In the genomic region with DNA sequence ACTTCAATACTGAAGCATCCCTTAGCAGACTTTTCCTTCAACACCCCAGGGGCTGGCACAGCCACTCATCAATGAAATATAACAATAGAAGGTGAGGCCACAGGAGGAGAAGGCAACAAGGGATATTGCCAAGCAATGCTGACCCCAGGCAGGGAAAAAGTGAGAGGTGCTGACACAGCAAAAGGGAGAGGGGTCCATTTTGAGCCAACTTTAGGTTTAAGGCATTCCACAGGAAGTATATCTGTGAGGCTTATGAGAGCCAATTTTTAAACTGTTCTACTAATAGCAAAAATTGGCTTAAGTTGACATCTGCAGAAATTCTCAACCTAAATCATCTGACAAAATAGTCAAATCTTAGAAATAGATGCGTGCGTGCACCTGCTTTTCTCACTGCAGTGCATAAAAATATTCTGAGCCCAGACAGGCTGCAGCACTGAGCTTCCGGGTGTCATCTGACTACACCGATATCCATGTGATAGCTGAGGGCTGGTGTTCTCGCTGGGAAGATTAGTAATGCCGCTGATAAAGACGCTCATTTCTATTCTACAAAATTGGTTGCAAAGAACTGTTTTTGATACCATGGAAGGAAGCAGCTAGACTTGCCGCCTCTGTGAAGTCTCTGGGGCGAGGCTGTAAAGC, we compare ENCODE assay signal across 22 mouse cellular contexts.
"Had no signal": no experiment of that assay in that cellular context is flagged by ENCODE, and none has a peak within 500 bp of the region (broad histone marks: within the 10 kb centered on the region; RNA-seq: fewer than 3 reads in every experiment).

No protein-coding gene starts in this region.

- ATAC-seq: hindbrain, postnatal 0 days; intestine, embryonic 16.5 days; liver, embryonic 12.5 days had no signal

- H3K9ac ChIP-seq: heart, embryonic 12.5 days; hindbrain, embryonic 13.5 days; hindbrain, embryonic 15.5 days; limb, embryonic 13.5 days; limb, embryonic 15.5 days; liver, embryonic 12.5 days had no signal

- DNase-seq: gastrocnemius, adult 2 months; gastrocnemius, postnatal 10 days; gastrocnemius, postnatal 25 days; heart, adult 18-20 months; heart, postnatal 10 days; kidney, adult 18-20 months; kidney, adult 8-10 months; kidney, postnatal 10 days; kidney, postnatal 25 days; kidney, postnatal 4 days; layer of hippocampus, adult 9-11 months; layer of hippocampus, postnatal 36 days; left cerebral cortex, postnatal 4 days had no signal

- H3K36me3 ChIP-seq: heart, embryonic 10.5 days; heart, embryonic 12.5 days; hindbrain, embryonic 13.5 days; hindbrain, embryonic 15.5 days; limb, embryonic 13.5 days; limb, embryonic 15.5 days; liver, embryonic 12.5 days had no signal

- H3K27ac ChIP-seq: gastrocnemius, adult 2 months; heart, embryonic 10.5 days; hindbrain, embryonic 13.5 days; hindbrain, embryonic 15.5 days; hindbrain, postnatal 0 days; limb, embryonic 13.5 days; limb, embryonic 15.5 days; liver, embryonic 12.5 days had no signal

- H3K27me3 ChIP-seq: heart, embryonic 12.5 days; hindbrain, embryonic 13.5 days; hindbrain, embryonic 15.5 days; limb, embryonic 13.5 days; limb, embryonic 15.5 days; liver, embryonic 12.5 days had no signal

- H3K9me3 ChIP-seq: heart, embryonic 10.5 days; heart, embryonic 12.5 days; hindbrain, embryonic 13.5 days; hindbrain, embryonic 15.5 days; limb, embryonic 13.5 days; limb, embryonic 15.5 days; liver, embryonic 12.5 days had no signal

- H3K4me1 ChIP-seq: heart, embryonic 10.5 days; heart, embryonic 12.5 days; hindbrain, embryonic 13.5 days; hindbrain, embryonic 15.5 days; limb, embryonic 13.5 days; limb, embryonic 15.5 days; liver, embryonic 12.5 days had no signal

- H3K4me2 ChIP-seq: heart, embryonic 12.5 days; hindbrain, embryonic 13.5 days; hindbrain, embryonic 15.5 days; limb, embryonic 13.5 days; limb, embryonic 15.5 days; liver, embryonic 12.5 days had no signal

- H3K4me3 ChIP-seq: gastrocnemius, adult 2 months; heart, embryonic 10.5 days; heart, embryonic 12.5 days; hindbrain, embryonic 13.5 days; hindbrain, embryonic 15.5 days; limb, embryonic 13.5 days; limb, embryonic 15.5 days; liver, embryonic 12.5 days had no signal
